Mouse (Mus musculus) large intestine, adult 2 months (tissue): ENCODE measurements at regions not wholly inside any gene's neighbourhood (a gene's known extent, or its start where the extent isn't known, plus 50 kb on each side); places are given as distances from the start of the nearest gene placed in this dataset.
"Not testable (repeated sequence)": the region's sequence is repeated elsewhere in the genome, so short reads cannot be mapped to it uniquely, and the experiment has no call there.

ENCODE experiments used
- DNase-seq: peaks from one replicate; pipeline ENCODE4 v3.0.0-alpha.2; 2012; ENCODE audit warnings: low read depth, low spot score
- WGBS: fragments of 180-500 bp; shearing (Covaris S2); methylation state at CpG from one replicate; pipeline ENCODE4 v1.1.7; 2018; 5-methylcytosine and 5-hydroxymethylcytosine counted together

GRCm38 (mm10) chrX:77307374-77307773 is 203.4 kb upstream of the Tbl1x start:
- WGBS: 55% methylated on average over 1 of the region's 1 CpGs
- no peak for DNase-seq

DNA sequence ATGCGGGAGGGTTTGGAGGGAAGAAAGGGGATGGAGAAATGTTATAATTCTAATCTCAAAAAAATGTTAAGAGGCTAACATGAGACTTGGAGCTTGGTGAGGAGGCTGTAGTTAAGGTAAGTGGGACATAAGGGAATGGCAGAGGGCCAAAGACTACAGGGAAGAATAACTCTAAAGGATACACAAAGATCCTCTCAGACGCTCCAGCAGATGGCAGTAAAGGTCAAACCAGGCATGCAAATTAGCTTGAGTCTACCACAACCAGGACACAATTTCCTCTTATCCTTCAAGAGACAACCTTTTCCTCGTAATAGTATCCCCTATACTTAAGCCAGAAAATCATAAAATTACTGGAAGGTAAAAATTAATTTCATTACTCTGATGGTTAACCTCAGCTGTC is 196.4 kb upstream of the Tbl1x start:
- 51% methylated on average over 3 of the region's 3 CpGs for WGBS
- no peak for DNase-seq

DNA sequence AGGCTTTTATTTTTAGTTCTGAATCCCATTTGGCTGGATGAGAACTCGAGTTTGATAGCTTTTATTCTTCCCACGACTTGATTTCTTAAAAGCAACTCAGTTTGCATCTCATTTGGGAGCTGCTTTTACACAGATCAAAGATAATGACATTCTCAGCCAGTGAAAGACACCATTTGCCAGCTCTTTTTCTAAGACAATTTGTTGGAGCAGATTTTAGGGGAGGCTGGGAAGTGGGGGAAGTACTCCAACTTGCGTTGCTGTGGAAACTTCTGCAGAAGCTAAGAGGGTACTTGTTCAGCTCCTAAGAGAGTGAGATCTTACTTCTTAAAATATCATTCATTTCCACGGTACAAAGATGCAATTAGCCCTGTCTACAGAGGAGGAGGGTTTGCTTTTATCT is 187.2 kb upstream of the Tbl1x start:
- WGBS: 42% methylated on average over 4 of the region's 4 CpGs
- DNase-seq: no peak

GRCm38 (mm10) chrX:77353181-77353580 is 157.6 kb upstream of the Tbl1x start:
- 13% methylated on average over 2 of the region's 2 CpGs for WGBS
- no peak for DNase-seq

DNA sequence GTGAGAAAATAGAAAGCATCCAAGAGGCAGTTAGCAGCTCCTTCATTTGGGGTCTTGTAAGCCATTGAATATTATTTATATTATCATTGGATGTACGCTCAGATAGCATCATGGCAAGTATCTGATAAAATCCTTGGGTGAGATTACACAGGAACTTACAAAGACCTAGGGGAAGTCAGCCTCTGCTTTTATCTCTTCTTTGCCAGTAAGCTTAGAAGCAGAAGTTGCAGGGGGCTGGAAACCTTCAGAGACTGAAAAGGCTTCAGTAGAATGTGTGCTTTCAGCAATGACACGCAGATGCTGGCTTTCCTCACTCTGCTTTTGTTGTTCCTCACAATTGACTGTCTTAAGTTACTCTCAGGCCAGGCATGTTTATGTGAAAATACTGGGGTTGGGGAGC is 150.3 kb upstream of the Tbl1x start:
- DNase-seq: no peak
- 72% methylated on average over 2 of the region's 2 CpGs for WGBS

GRCm38 (mm10) chrX:77361106-77361505 is 149.7 kb upstream of the Tbl1x start:
- WGBS: 70% methylated on average over 2 of the region's 2 CpGs
- no peak for DNase-seq

GRCm38 (mm10) chrX:77363657-77364056 is 147.2 kb upstream of the Tbl1x start:
- no peak for DNase-seq
- WGBS: 29% methylated on average over 1 of the region's 1 CpGs

DNA sequence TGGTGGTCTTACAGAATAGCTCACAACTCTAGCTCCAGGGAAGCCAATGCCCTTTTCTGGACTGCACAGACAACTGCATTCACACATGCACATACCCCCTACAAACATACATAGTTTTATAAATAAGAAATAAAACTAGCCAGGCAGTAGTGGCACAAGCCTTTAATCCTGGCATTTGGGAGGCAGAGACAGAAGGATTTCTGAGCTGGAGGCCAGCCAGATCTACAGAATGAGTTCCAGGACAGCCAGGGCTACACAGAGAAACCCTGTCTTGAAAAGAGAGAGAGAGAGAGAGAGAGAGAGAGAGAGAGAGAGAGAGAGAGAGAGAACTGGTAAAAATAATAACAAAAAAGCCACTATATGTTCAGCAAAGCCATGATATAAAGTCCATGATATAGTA is 143.5 kb upstream of the Tbl1x start:
- no peak for DNase-seq

DNA sequence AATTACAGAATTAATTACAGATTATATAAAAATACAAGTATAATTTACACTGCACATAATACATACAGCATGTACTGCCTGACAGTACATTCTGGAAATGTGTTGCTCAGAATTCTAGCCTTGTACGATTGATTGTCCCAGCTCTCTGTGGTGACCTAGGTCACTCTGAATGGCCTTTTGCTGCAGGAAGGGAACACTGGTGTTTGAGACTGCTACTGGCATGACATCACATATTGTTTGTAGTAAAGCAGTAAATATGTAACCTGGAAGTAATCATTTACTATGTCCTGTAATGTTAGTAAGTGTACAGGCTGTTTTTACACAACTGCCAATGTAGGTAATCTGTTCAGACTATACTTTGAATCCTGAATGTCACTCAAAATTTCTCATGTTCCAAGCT is 123.5 kb upstream of the Tbl1x start:
- WGBS: 48% methylated on average over 1 of the region's 1 CpGs
- no peak for DNase-seq

DNA sequence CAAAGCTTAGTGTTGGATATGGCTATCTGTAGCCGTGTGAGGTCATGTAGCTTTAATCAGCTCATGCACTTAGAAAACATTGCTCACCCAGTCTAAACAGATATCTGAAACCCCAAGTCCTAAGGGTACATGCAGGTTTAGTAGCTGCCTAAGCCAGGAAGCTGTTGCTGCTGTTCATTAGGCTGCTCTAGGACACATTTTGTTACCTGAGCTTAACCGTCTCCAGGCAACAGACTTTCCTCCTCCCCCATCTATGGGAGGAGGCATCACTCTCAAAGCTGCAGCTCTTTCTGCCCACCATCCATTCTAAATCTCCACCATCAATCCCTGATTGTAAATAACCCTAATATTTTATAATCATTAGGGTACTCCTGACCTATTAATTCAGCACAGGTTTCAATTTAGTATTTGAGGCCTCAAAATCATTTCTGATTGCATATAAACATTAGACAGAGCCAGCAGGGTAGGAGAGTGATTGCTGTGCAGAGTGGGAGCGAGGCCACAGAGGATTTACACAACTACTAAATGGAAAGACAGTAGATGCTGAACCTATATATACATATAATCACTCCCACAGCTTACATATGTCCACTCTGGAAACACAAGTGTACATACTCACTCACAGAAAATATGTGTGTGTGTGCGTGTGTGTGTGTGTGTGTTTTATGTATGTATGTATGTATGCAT is 118.9 kb upstream of the Tbl1x start:
- WGBS: 87% methylated on average over 4 of the region's 4 CpGs
- DNase-seq: no peak

- WGBS: 88% methylated on average over 3 of the region's 3 CpGs
- DNase-seq: no peak
Observed at GRCm38 (mm10) chrX:77406896-77407295, 103.9 kb upstream of the Tbl1x start.

DNA sequence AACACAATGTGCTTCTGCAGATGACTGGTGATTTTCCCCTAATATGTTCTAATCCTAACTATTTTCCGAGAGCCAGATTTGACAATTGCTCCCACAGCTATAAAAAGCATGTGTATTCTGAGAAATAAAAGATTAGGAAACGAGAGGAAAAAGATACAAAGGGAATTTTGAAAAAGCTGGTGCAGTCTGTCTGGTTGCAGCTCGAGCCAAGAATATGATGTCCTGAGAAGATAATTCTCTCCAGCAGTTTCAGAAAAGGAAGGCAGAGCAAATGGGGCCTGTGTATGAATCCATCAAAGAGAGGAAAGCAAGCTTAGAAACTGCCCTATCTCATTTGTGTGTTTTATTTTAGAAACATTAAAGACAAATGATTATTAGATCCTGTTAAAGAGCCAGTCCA is 102.9 kb upstream of the Tbl1x start:
- 62% methylated on average over 3 of the region's 3 CpGs for WGBS
- DNase-seq: no peak

DNA sequence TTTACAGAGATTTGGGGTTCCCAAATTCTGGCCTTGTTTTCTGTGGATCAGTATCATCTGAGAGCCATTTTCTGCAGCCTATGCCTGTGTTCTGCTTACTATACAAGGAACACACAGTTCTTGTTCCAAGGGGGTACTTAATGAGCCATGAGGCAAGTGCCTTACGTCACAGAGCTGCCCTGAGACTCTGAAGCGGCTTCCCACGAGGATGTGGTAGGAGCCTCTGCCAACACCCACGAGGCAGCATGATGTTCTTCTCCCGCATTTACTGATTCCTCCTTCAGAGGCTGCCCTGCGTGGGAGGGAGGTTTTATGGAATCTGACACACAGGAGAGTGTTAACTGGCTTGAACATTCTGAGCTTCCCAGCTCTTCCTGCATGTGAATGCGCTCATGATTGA is 101.4 kb upstream of the Tbl1x start:
- 74% methylated on average over 7 of the region's 7 CpGs for WGBS
- no peak for DNase-seq

DNA sequence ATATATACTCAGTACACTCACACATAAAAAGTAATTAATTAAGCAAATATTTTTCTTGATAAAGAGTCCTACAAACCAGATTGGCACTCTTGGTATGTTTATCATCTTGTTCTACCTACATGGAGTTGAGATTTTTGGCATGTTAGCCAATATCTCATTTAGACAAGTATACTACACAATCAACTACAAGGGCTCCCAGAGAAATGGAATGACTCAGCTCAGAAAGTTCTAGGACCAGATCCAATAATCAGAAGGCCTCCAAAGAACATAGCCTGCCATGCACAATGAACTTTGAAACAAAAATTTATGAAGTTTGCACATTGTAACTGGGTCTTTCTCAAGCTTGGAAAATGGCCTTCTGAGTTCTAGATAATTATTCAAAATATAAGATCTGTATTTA is 100.0 kb upstream of the Tbl1x start:
- DNase-seq: no peak

GRCm38 (mm10) chrX:77414156-77414555 is 96.7 kb upstream of the Tbl1x start:
- no peak for DNase-seq

GRCm38 (mm10) chrX:77417766-77418165 is 93.0 kb upstream of the Tbl1x start:
- DNase-seq: no peak

DNA sequence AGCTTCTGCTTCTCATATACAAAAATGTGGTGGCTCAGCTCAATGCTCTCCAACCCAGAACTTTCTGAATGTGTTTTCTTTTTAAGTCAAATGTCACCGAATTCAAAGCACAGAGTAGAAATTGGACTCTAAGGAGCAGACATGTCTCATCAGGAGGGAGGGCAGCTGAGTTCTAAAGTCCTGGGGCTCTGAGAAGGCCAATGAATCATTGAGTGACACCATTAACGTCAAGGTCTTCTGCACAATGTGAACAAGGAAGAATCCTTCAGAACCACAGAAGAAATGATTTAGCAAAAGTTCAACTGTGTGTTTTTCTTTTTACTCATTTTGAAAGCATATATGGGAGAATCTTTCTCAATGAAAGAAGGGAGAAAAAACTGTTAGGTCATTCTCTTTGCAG is 88.6 kb upstream of the Tbl1x start:
- no peak for DNase-seq
- WGBS: 75% methylated on average over 2 of the region's 2 CpGs

- DNase-seq: no peak
- WGBS: 90% methylated on average over 3 of the region's 3 CpGs
Observed at GRCm38 (mm10) chrX:77424792-77425727, 85.8 kb upstream of the Tbl1x start.

DNA sequence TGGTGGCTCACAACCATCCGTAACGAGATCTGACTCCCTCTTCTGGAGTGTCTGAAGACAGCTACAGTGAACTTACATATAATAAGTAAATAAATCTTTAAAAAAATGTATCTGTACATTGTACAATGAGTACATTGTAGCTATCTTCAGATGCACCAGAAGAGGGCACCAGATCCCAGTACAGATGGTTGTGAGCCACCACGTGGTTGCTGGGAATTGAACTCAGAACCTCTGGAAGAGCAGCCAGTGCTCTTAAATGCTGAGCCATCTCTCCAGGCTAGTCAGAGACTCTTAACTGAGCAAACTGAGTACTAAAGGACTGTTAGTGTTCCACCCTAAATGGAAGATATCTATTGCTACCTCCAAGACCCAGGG is 85.1 kb upstream of the Tbl1x start:
- not testable (repeated sequence) for DNase-seq
- 69% methylated on average over 3 of the region's 3 CpGs for WGBS

GRCm38 (mm10) chrX:77426836-77427235 is 84.0 kb upstream of the Tbl1x start:
- not testable (repeated sequence) for DNase-seq
- 82% methylated on average over 6 of the region's 6 CpGs for WGBS

DNA sequence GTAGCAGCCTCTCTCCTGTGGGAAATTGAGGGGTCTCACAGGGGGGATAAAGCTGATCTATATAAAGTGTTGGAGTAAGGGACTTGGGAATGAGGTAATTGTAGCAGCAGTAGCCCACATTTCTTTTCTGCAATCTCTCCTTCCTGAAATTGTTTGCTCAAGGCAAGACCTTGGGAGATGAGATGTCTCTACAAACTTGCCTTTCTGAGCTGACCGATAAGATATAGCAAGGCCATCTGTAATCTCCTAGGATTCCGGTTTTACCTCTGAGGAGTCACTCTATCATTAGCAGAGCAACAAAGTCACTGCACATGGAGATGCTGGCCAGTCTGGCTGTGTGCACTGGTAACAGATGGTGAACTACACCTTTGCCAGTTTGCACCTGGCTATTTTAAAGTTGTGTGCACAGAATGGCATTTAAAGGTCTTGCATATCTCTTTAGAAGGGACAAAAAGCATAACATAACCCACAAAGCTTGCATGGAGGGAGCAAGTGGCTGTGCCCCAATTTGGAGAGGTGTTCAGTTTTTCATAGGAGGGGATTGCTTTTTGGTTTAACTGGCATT is 78.7 kb upstream of the Tbl1x start:
- WGBS: 43% methylated on average over 2 of the region's 2 CpGs
- DNase-seq: no peak
